Mouse (Mus musculus): ENCODE results near the gene Plcb4.

DNA sequence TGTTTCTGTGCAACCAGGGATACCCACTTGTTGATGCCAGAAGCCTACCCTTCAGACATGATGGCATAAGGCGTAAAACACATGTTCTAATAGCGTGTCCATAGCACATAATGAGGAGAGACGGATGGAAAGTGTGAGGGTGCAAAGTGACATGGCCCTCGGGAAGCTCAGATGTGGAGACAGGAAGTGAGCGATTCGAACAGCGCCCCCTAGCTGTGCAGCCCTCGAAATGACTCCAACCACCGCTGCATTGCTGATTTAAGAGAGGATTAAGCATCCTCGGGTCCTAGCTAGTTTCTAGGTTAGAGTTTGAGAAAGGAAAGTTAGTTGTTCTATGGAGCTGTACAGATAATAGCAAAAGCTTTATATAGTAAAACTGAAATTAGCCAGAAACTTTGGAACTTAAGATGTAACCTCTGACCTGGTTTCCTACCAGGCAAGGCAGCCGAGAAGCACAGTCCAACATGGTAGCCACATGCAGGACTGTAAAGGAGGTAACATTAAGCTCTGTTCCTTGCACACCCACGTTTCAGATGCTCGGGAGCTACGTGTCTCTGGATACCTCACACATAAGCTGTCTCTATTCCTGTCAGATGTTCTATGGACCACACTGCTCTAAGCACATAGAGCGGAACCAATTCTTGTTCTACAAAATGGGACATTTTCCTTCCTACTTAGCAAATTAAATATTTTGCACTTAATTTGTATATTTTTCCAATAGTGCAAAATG is 326.9 kb downstream of the Plcb4 start:
- TF ChIP-seq CTCF (IDR thresholded peaks at IDR 0.05; ENCODE audit: borderline replicate concordance, control insufficient read depth, extremely low read depth, insufficient read depth, low read length, poor library complexity) (0 out of 2 replicates have a peak, but pooled peaks have one; percentile 24), POLR2A (IDR thresholded peaks at IDR 0.05; ENCODE audit: control insufficient read depth, extremely low read depth, insufficient read depth, low read length, poor library complexity) (no peak)

Data from thymus, adult 2 months (tissue).